8 mouse cellular contexts compared by ENCODE assay signal in the genomic region with DNA sequence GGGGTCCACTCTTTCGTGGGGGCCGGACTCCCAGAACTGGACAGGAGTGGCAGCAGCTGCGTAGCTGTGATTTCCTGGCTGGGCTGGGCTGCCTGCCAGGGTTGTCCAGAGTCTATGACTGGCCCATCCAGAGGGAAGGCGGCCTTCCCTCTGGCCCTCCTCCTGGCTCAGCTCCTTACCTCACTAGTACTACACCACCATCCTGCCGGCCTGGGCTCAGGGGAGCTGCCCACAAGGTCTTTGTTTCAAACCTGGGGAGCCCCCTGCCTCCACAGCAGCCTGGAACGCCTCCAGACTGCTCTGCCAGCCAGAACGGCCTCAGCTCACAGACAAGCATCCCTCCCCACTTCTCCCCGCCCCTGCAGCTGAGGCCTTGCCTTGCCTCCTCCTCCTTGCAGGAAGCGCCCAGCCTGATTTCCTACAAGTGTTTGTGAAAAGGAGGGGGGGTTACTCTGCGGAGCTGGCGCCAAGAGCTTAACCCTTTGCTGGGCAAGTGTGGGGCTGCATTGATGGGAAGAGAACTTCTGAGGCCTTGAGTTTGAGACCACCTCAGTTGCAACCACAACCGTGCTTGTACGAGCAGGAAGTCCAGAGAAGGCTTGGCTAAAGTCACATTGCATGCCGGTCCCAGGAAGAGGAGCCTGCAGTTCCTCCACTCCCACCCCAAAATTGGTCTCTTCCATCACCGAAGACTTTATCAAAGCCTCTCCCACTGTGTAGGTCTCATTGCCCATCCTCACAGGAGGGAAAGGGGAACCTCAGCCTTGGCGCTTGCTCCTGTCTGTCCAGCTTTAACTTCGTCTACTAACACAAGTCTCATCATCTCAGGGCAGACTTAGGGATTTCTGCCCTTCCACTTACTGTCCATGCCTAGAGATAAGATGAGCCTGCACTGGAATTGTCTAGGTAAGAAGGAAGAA. TPM values are rescaled to one million over a fixed set of nuclear protein-coding genes. Genes with fewer than 3 reads are reported as not detected.
DNase-seq lines count a peak whose midpoint lies in the region; ATAC-seq and TF ChIP-seq lines count a peak whose summit lies in the region.

Gene Akna (minus strand): TSS at position 315 of the 920 bp plus-strand sequence.

- no peaks in the 10 kb centered on the region for H3K36me3 ChIP-seq in forebrain, embryonic 11.5 days (ENCODE audit: control insufficient read depth, insufficient read depth, low read length)
- H3K36me3 ChIP-seq in heart, embryonic 15.5 days, result no peaks in the 10 kb centered on the region
- H3K36me3 ChIP-seq in liver, embryonic 14.5 days (replicated peaks; ENCODE audit: control insufficient read depth, insufficient read depth, low read depth), result no peaks in the 10 kb centered on the region
- no peaks in the 10 kb centered on the region for H3K36me3 ChIP-seq in stomach, embryonic 16.5 days (ENCODE audit: control insufficient read depth, insufficient read depth, low read length)

- no peaks in the 10 kb centered on the region for H3K9me3 ChIP-seq in forebrain, embryonic 11.5 days (ENCODE audit: control insufficient read depth, low read length)
- H3K9me3 ChIP-seq in heart, embryonic 15.5 days (replicated peaks), result no peaks in the 10 kb centered on the region
- H3K9me3 ChIP-seq in liver, embryonic 14.5 days (ENCODE audit: control insufficient read depth, low read length), result no peaks in the 10 kb centered on the region
- no peaks in the 10 kb centered on the region for H3K9me3 ChIP-seq in stomach, embryonic 16.5 days (replicated peaks; ENCODE audit: control insufficient read depth, low read length)

- peak within 1 kb of the TSS; percentile 60 for H3K9ac ChIP-seq in forebrain, embryonic 11.5 days (ENCODE audit: low read length)
- peak within 1 kb of the TSS; percentile 49 for H3K9ac ChIP-seq in heart, embryonic 15.5 days
- H3K9ac ChIP-seq in liver, embryonic 14.5 days (replicated peaks), result peak within 1 kb of the TSS; percentile 31
- H3K9ac ChIP-seq in stomach, embryonic 16.5 days (ENCODE audit: low read length), result peak within 1 kb of the TSS; percentile 58

- TF ChIP-seq EP300 in liver, embryonic 14.5 days (IDR thresholded peaks at IDR 0.05; ENCODE audit: low read depth), result no peak

- H3K4me3 ChIP-seq in forebrain, embryonic 11.5 days (ENCODE audit: low read depth, low read length), result peak within 1 kb of the TSS; percentile 20
- peak within 1 kb of the TSS; percentile 44 for H3K4me3 ChIP-seq in heart, embryonic 15.5 days
- H3K4me3 ChIP-seq in liver, embryonic 14.5 days (ENCODE audit: insufficient read depth in 1 of 2, low read depth in 2 of 2, low read length in 2 of 2), result peak within 1 kb of the TSS; percentile 33 to 43
- peak within 1 kb of the TSS; percentile 44 for H3K4me3 ChIP-seq in stomach, embryonic 16.5 days (replicated peaks; ENCODE audit: low read length)

- peak; percentile 82 for ATAC-seq in forebrain, embryonic 11.5 days (replicated peaks; ENCODE audit: low FRiP score)
- ATAC-seq in heart, embryonic 15.5 days (replicated peaks; ENCODE audit: insufficient number of reproducible peaks, insufficient read depth, low FRiP score, low read depth), result peak; percentile 87
- peak; percentile 44 for ATAC-seq in liver, embryonic 14.5 days (ENCODE audit: insufficient read depth)
- ATAC-seq in stomach, embryonic 16.5 days (ENCODE audit: insufficient read depth, low FRiP score), result peak; percentile 93

- H3K4me2 ChIP-seq in forebrain, embryonic 11.5 days (ENCODE audit: low read depth, low read length, severe bottlenecking), result peak within 1 kb of the TSS; percentile 51
- H3K4me2 ChIP-seq in heart, embryonic 15.5 days, result peak within 1 kb of the TSS; percentile 58
- H3K4me2 ChIP-seq in liver, embryonic 14.5 days (ENCODE audit: low read depth), result peak within 1 kb of the TSS; percentile 45
- H3K4me2 ChIP-seq in stomach, embryonic 16.5 days (ENCODE audit: low read depth, low read length), result peak within 1 kb of the TSS; percentile 57

- H3K27ac ChIP-seq in forebrain, embryonic 11.5 days (ENCODE audit: low read depth, low read length), result peak within 1 kb of the TSS; percentile 80
- H3K27ac ChIP-seq in heart, embryonic 15.5 days, result peak within 1 kb of the TSS; percentile 88
- no peak within 1 kb of the TSS for H3K27ac ChIP-seq in liver, embryonic 14.5 days
- H3K27ac ChIP-seq in stomach, embryonic 16.5 days (ENCODE audit: low read length), result peak within 1 kb of the TSS; percentile 87

- no peak for TF ChIP-seq CTCF in liver, embryonic 14.5 days (IDR thresholded peaks at IDR 0.05; ENCODE audit: low read depth)

- 15% methylated on average over 17 of the region's 17 CpGs for WGBS in forebrain, embryonic 11.5 days
- WGBS in heart, embryonic 15.5 days, result 15% methylated on average over 16 of the region's 17 CpGs
- 18% methylated on average over 17 of the region's 17 CpGs for WGBS in liver, embryonic 14.5 days (ENCODE audit: insufficient replicate concordance)
- WGBS in stomach, embryonic 16.5 days, result 7% methylated on average over 17 of the region's 17 CpGs

- H3K4me1 ChIP-seq in forebrain, embryonic 11.5 days (replicated peaks; ENCODE audit: control insufficient read depth, insufficient read depth, low read length), result peaks cover 13% of the 10 kb centered on the region; the same call in 1 of the 2 replicates
- H3K4me1 ChIP-seq in heart, embryonic 15.5 days (replicated peaks), result peaks cover 62% of the 10 kb centered on the region
- peaks cover 22 to 54% of the 10 kb centered on the region in 2 experiments; a peak in 3 of 4 replicates for H3K4me1 ChIP-seq in liver, embryonic 14.5 days (replicated peaks; ENCODE audit: control insufficient read depth in 2 of 2, insufficient read depth in 2 of 2, low read length in 1 of 2)
- peaks cover 44% of the 10 kb centered on the region for H3K4me1 ChIP-seq in stomach, embryonic 16.5 days (ENCODE audit: control insufficient read depth, insufficient read depth, low read length)

- H3K27me3 ChIP-seq in forebrain, embryonic 11.5 days (ENCODE audit: control insufficient read depth, insufficient read depth, low read length), result no peaks in the 10 kb centered on the region
- H3K27me3 ChIP-seq in heart, embryonic 15.5 days, result no peaks in the 10 kb centered on the region
- H3K27me3 ChIP-seq in liver, embryonic 14.5 days (ENCODE audit: control insufficient read depth, insufficient read depth, low read length), result no peaks in the 10 kb centered on the region
- H3K27me3 ChIP-seq in stomach, embryonic 16.5 days (ENCODE audit: control insufficient read depth, insufficient read depth, low read length), result no peaks in the 10 kb centered on the region

- DNase-seq in 3134 (ENCODE audit: extremely low read depth, insufficient read length, low spot score), result peak; percentile 96
- DNase-seq in adrenal gland, postnatal 14 days, result peak; percentile 95
- peak; percentile 85 for DNase-seq in forebrain, embryonic 11.5 days (ENCODE audit: low spot score)
- DNase-seq in kidney, postnatal 14 days, result peak; percentile 94
- no peak for DNase-seq in liver, embryonic 14.5 days (ENCODE audit: low read depth in 3 of 3, low spot score in 3 of 3)
- peak; percentile 70 for DNase-seq in neural tube, embryonic 10.5 days (ENCODE audit: extremely low spot score, low spot score)

RNA-seq across cellular contexts. Expression of gene Akna, which starts in this region (rescaled TPM):
- total RNA-seq in adrenal gland, postnatal 14 days (2021), result 4.4 and 16.1 TPM in 2 replicates
- 18.8 and 21.0 TPM in 2 replicates for polyA plus RNA-seq in forebrain, embryonic 11.5 days (2014; fragmentation: Nextera tagmentation; extraction: Ambion mirVana)
- polyA plus RNA-seq in heart, embryonic 15.5 days (2015; fragmentation: Nextera tagmentation; extraction: Ambion mirVana), result 2.3 and 6.1 TPM in 2 replicates
- 2.2 TPM in 2 replicates for polyA plus RNA-seq in liver, embryonic 14.5 days (2012; rRNA removed)
- 2.4 and 2.8 TPM in 2 replicates for polyA plus RNA-seq in liver, embryonic 14.5 days (2014; fragmentation: Nextera tagmentation; extraction: Ambion mirVana)
- 6.2 and 7.0 TPM in 2 replicates for polyA plus RNA-seq in stomach, embryonic 16.5 days (2015; fragmentation: Nextera tagmentation; extraction: Ambion mirVana)

Comparison
In these comparisons a context has a peak if more than half of its experiments do, and no peak if none do; other contexts are left out.
1. DNase-seq: peak in 3134 (single experiment), adrenal gland, postnatal 14 days (single experiment), forebrain, embryonic 11.5 days (single experiment), kidney, postnatal 14 days (single experiment) and neural tube, embryonic 10.5 days (single experiment); none in liver, embryonic 14.5 days (0 of 3).
2. Peak in every context shown above with its lines, with median percentiles within 50 percentile points of each other: ATAC-seq, H3K4me2 ChIP-seq, H3K4me3 ChIP-seq and H3K9ac ChIP-seq.